Mouse (Mus musculus) lung, postnatal 0 days (tissue): ENCODE results near the gene H2-M10.5.

Experiments used
- CTCF ChIP-seq: IDR thresholded peaks from 2 replicates; pipeline ENCODE4 v1.5.1; 2016; ENCODE audit warnings: antibody characterized with exemption, mild to moderate bottlenecking
- EP300 ChIP-seq: IDR thresholded peaks from 2 replicates; pipeline ENCODE4 v1.6.1; 2016; ENCODE audit warnings: antibody characterized with exemption, mild to moderate bottlenecking, control low read depth

- no peak for TF ChIP-seq CTCF
- TF ChIP-seq EP300 = no peak
Observed at GRCm38 (mm10) chr17:36811871-36812270, 39.2 kb downstream of the H2-M10.5 start, which contains the start of gene H2-M10.6.
